Mouse (Mus musculus): Measurements from ENCODE around the gene Erc1.

- TF ChIP-seq POLR2A (IDR thresholded peaks at IDR 0.05; ENCODE audit: low read depth, low read length): no peak
- TF ChIP-seq CTCF (IDR thresholded peaks at IDR 0.05; ENCODE audit: extremely low read depth, insufficient read depth, insufficient read length, insufficient replicate concordance): no peak
Observed at GRCm38 (mm10) chr6:119521931-119522391, 326.0 kb downstream of the Erc1 start.

Data from spleen, adult 2 months (tissue).